Mouse (Mus musculus): ENCODE data around the gene Pcbp1.
"Not testable (repeated sequence)": the region's sequence is repeated elsewhere in the genome, so short reads cannot be mapped to it uniquely, and the experiment has no call there.

Pcbp1 gene

DNA sequence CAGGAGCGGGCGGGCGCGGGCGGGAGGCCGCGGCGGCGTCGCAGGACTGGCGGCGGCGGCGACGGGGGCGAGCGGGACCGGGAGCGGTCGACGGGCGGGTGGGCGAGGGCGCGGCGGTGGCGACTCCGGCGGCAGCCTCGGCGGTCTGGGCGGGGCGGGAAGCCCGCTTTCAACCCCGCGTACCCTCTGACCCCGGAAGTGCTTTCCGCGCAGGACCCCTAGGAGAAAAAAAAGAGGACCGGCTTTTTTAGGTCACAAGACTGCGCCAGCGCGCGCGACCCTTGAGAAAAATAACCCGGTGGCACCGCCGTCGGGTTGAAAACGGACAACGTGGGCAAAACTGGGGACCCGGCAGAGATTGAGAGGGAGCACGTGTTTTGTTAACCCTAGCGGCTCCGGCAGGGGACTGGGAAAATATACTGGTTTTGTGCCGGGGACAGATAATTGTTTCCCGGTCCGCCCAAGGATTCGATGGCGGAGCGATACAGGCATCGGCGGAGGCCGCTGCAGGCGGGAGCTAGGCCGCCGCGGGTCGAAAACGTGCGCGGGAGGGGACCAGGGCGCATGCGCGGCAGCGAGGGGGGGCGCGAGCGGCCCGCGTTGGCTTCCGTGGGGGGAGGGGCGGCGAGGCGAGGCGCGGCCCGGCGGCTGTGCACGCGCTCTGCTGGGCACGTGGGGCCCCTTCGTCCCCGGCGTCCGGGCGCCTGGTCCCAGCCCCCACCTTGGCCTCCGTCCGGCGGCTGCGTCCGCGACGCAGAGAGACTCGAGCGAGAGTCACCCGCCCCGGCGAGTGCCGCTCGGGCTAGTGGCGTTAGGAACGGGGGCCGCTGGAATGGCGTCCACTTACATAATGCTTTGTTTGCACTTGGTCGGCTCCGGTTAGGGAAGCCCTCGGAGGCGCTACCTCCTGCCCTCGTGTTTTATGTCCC lies at the start of gene Pcbp1:
Gene Pcbp1, minus strand, starts transcription at position 290 of the 929 bp plus-strand sequence.
- DNase-seq = peak; percentile 92 to 95

DNA sequence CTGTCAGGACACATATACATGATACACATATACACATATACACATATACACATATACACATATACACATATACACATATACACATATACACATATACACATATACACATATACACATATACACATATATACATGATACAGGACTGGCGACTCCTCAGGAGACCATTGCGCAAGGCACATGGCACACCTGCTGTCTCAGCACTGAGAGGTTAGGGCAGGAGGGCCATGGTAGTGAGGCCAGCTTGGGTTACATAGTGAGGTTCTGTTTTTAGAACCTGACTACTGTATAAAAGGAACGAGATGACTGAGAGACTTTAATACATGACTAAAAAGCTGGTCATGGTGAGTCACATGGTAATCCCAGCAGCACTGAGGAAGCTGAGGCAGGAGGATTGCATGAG lies 48.4 kb upstream of the Pcbp1 start:
- no peak for DNase-seq

DNA sequence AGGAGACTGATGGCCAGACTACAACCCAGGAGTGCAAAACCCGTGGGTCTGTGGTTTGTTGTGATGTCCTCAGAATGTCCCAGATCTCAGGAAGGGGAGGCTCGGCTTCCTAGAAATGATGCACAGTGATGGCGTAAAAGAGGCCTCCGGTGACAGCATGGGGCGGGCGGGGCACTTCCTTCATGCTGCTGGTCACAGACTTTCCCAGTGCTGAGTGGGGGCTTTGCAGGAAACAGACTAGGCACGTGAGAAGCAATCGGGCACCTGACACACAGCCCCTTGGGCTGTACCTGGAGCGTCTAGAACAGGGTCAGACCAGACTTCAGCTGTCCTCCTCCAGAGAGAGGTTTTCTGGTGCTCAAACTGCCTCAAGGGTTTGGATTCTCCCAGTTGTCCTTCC lies 44.7 kb upstream of the Pcbp1 start:
- peak; percentile 61 to 75 for DNase-seq

DNA sequence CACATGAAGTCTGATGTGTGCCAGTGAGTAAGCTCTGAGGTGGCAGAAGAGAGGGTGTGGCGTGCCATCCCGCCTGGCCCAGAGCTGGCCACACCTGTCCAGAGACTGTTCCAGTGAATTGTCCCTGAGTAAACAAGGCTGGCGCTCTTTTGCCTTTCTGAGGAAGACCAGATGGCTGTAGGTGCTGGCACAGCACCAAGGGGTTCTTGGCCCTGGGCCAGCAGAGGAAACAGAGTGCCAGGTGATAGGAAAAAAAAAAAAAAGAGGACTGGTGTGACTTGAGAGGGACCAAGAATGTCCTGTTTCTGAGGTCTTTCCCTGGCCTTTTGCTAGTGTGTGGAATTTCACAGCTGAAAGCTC lies 43.3 kb upstream of the Pcbp1 start:
- peak; percentile 51 to 69 for DNase-seq

DNA sequence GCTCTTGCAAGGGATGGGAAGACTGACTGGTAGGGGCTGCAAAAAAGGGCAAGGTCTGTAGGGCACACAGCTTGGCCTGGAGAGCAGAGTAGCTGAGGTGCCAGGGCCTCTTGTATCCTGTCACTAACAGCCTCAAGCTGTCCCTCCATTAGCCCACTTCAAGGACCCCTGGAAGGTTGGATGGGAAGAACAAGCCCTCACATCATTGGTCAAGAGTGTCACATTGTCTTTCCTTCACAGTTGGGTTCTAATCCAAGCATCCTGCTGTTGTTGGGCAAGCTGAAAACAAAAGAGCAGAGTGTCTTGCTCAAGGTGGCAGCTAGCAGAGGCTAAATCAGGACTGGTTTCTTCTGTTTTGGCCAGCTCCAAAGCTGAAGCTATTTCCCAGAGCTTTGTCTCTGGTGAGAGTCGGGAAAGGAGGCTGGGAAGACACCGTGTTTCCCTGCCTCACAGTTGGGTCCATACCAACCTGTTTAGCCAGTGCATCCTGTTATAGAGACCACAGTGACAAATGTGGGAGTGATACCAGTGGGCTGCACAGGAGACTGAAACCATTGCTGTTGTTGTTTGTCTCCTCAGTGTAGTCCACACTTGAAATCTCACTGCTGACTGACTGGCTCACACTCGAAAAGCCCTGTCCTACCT lies 42.8 kb upstream of the Pcbp1 start:
- DNase-seq = no peak

DNA sequence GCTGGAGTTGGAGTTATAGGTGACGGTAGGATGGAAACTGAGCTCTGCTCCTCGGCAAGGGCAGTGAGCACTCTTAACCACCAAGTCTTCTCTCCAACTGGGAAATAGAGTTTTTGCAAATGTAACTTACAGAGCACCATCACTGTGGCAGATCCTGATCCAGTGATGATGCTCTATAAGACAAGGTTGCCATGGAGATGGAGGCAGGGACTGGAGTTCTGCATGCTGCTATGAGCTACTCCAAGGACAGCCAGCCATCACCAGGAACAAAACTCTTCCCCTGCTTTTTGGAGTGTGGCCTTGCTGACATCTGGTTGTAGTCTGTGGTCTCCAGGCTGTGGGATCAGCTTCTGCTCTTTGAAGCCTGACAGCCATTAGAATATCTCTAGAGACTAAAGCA lies 39.7 kb upstream of the Pcbp1 start:
- no peak for DNase-seq

DNA sequence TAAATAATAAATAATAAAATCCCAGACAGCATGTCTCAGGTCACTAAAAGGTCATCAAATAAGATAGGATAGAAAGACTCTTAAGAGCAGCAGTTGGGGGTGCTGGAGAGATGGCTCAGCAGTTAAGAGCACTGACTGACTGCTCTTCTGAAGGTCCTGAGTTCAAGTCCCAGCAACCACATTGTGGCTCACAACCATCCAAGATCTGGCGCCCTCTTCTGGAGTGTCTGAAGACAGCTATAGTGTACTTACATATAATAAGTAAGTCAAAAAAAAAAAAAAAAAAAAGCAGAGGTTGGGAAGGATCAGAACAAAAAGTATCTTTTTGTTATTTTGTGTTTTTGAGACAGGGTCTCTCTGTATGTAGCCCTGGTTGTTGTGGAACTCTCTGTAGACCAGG lies 31.1 kb upstream of the Pcbp1 start:
- not testable (repeated sequence) for DNase-seq

DNA sequence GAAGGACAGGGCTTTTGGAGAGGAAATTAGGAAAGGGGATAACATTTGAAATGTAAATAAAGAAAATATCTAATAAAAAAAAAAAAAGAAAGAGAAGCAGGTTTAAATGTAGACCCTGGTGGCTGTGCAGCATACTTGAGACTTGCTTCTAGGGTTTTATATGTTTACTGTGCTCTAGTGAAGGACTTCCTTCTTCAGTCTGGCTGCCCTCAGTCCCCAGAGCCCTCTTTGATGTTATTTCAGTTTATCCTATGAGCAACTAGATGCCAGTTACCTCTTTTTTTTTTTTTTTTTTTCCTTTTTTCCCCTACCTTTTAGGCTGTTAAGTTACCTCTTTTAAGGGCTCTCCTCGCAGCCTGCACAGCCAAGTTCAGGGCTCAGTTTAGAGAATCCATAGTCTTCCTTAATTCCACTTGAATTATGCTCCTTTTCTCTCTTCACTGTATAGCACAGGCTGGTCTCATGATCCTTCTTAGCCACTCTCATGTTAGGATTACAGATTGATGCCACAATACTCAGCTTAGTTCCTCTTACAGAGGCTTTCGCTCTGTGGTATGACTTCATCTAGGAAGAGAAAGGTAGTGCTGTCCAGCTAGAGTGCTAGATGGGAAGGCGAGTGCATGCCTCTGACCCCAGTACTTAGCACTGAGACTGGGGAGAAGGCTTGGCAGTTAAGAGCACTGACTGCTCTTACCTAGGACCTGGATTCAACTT lies 30.4 kb upstream of the Pcbp1 start:
- peak in 1 of 2 experiments; percentile 27 for DNase-seq

DNA sequence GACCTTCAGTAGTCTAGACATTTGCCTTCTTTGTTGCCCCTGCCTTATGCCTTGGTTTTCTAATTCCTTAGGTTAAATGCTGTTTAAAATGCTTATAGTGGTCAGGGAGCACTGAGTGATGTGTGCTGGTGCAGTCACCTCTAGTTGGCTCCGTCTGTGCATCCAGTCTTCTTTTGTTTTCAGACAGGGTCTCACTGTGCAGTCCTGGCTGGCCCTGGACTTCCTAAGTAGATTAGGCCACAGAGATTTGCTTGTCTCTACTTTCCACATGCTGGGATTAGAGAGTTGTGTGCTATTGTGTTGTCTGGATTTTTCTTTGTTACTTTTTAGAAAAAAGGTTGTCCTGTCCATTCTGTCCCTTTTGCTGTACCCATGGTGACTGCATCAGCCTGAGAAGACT lies 24.5 kb upstream of the Pcbp1 start:
- DNase-seq = no peak

DNA sequence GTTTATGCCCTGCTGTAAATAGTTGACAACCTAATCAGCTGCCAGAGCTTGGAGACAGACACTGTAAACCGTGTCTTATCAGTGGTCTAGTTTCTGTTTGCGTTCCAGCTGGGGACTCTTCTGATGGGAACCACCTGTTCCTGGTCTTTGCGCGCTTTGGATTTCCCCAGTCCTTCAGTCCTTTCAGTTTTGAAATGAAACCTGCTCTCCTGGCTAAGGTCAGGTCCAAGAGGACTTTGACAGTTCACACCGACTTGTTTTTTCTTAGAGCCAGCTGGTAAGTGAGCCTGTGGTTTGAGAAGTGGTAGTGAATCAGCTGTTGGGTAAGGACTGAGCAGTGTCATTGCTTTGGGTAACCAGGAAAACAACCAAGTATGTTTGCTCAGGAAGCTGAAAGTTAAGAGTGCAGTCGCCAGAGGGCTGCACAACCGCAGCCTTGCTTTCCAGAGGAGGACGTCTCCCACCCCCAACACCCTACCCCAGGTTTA lies 21.8 kb upstream of the Pcbp1 start:
- DNase-seq = peak; percentile 69 to 83

DNA sequence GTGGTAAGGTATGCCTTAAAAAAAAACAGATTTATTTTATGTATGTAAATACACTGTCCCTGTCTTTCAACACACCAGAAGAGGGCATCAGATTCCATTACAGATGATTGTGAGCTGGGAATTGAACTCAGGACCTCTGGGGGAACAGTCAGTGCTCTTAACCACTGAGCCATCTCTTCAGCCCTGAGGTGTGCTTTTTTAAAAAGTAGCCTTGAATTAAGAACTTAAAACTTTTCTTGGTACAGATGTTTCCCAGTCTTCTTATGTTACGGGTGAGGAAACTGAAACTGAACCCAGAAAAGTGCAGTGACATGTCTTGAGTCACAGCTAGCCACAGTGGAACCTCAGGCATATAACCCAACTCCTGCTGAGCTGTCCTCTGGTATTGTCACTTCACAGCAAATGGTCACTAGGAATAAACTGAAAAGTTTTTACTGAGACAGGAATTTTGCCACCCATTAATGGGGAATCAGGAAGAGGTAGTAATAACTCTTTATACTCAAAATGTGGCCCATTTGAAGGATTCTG lies 21.2 kb upstream of the Pcbp1 start:
- no peak for DNase-seq

DNA sequence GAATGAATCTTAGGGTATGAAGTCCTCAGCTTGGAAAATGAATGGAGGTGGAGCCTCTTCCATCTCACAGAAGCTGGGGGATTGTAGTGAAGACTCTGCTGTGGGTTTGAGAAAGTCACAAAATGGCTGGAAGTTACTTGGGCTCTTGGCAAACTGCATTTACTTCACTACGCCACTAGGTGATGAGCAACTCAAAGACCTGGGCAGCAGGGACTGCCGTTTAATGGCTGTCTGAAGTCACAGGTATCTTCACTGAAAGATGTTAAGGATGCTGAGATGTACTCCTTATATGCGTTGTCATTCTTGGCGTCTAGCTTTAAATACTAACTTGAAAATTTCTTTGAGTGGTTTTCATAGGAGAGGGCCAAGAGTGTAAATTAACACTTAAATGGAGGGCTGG lies 19.1 kb upstream of the Pcbp1 start:
- DNase-seq = peak in 1 of 2 experiments; percentile 37

DNA sequence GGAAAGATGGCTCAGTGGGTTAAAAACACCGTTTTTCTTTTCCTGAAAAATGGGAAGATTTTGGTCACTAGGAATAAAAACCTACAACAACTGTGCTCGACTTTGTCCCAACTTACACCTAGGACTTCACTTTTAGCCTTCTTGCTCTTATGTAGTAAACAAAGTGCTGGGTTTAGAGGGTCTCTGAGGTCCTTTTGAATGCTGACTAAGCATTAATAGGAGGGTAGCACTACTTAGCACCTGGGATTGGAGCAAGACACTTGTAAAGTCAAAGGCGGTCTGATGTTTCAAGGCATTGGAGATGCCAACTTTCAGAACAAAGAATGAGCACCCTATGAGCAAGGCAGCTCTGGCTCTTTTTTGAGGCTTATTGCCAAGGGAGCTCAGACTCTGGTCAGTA lies 17.7 kb upstream of the Pcbp1 start:
- DNase-seq = no peak

DNA sequence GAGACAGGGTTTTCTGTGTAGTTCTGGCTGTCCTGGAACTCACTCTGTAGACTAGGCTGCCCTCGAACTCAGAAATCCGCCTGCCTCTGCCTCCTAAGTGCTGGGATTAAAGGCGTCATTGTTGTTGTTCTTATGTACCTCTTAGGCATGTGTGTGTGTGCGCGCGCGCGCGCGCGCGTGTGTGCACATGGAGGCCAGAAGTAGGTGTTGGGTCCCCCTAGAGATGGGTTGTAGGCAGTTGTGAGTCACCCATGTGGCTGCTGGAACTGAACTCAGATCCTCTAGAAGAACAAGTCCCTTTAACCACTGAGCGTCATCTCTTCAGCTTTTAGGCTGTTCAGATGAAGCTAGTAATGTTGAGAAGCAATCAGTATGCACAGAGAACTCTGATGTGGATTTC lies 16.9 kb upstream of the Pcbp1 start:
- no peak for DNase-seq

DNA sequence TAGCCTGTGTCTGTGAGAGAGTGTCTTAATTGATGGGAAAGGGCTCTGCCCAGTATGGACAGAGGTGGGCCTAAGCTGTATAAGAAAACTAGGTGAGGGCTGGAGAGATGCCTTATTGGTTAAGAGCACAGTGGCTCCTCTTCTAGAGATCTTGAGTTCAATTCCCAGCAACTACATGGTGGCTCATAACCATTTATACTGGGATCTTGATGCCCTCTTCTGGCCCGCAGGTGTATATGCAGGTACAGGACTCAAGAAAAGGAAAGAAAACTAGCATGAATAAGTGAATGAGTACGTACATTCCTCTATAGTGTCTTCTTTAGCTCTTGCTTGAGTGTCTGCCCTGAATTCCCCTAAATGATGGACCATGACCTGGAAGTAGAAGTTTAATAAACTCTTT lies 15.5 kb upstream of the Pcbp1 start:
- no peak for DNase-seq

DNA sequence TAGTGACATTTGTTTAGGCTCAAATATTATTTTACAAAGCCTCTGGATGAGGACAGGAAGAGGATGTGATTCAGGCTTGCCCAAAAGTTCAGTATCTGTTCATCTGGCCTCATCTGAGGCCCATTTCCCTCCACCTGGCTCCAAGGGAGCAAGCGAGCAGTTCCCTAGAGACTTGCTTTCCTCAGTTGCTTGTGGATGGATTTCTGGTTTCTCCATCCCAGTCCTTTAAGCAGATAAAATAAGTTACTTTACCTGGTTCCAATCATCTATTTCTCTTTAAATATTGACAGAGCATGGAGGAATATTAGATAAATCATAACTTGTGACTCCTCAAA lies 2.3 kb upstream of the Pcbp1 start:
- DNase-seq = no peak

DNA sequence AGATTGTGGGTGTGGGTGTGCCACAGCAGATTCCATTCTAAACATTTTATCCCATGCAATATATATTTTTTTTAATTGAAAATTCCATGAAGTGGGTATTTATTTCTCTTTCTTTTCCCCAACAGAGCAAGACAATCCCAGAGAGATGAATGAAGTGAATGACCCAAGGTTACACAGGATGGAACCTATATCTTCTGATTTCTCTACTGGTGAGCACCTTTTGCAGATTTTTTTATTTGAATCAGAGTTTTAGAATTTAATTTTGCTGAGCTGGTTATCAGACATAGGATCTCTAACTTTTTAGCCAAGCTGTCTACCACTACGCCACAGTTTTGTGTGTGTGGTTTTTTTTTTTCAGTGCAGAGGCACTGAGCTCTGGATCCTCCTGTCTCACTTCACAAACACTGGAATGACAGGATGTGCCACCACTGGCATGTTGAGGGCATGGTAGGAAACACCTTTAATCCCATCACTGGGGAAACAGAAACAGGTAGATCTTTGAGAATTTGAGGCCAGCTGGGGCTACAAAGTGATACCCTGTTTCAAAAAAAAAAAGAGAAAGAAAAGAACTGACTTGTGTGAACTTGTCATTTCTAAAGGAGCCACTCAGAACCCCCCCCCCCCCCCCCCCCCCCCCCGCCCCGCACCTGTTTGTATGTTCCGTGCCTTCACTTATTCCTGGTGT lies 1.8 kb upstream of the Pcbp1 start:
- DNase-seq = no peak

DNA sequence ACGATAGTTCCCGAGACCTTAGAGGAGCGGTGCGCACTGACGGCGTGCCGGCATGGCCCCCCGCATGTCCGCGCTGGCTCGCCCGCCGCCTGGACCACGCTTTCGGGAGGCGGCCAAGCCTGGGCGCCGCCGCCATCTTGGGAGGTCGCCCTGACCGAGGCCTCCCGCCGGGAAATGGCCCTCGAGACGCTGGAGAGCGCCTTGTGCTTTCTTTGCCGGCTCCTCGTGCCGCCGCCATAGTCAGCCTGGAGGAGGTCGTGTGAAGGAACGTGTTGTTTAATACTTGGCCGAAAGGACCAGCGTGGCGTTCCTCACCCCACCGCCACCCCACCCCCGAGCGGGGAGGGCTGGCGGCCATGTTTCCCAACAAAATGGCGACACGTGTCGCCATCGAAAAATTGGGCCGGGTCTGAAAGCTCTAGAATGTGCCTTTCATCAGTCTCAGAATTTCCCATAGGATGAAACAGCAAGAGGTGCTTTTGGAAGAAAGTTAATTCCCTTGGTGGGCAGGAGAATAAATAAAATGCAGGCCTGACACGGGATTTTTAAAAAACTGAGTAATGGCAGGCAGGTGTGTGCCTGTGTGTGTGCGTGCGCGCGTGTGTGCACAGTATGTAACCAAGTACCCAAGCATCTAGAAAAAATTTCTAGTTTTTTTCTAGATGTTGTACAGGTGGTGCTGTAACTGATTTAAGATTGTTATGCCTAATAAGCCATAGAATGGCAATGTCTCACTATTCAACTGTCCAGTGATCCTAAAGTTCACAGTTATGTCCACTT lies 1.0 kb upstream of the Pcbp1 start:
- peak; percentile 72 to 78 for DNase-seq

DNA sequence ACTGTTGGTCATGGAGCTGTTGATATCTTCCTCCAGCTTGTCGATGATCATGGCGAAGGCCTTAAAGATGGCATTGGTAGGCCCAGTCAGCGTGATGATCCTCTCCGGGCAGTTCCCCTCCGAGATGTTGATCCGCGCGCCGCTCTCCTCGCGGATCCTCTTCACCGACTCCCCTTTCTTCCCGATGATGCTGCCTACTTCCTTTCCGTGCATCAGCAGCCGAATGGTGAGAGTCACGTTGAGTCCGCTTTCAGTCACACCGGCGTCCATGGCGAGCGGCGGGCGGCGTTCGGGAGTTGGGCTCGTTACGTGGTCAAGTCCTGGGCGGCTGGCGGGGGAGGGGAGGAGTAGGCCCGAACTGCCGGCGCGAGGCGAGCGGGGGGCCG lies 482 bp downstream of the Pcbp1 start:
- peak in 1 of 2 experiments; percentile 76 for DNase-seq

DNA sequence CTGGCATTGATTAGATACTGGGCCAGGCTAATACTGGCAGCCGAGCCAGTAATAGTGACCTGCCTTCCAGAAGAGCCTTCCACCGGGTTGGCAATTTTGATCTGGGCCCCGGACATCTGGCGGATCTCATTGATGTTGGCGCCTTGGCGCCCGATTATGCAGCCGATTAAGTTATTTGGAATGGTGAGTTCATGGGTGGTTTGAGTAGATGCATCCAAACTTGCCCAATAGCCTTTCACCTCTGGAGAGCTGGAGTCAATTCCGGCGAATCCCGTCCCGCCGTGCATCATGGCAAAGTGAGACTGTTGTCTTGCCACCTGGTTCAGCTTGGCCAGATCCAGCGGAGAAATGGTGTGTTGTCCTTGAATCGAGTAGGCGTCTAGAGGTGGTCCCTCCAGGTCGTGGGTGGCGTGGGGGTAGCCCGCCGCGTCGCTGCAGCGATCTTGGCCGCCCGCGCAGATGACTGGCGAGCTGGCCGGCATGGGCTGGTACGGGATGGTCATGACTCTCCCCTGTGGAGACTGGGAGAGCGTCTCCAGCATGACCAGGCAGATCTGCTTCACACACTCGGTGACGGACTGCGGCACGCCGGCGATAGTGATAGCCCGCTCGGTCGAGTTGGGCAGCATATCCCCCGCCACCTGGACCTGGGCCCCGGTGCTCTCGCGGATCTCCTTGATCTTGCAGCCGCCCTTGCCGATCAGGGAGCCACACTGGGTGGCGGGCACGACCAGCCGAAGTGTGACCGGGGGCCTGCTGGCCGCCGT lies 1.1 kb downstream of the Pcbp1 start:
- peak; percentile 12 to 30 for DNase-seq

All from lung, adult 18-20 months (tissue).